Mouse (Mus musculus) lung, adult 2 months (tissue): ENCODE measurements around the gene Htr1d.

Source experiments
- CTCF ChIP-seq: fragments of 200-500 bp; IDR thresholded peaks from 2 replicates; pipeline ENCODE4 v1.5.1; 2011; ENCODE audit warnings: mild to moderate bottlenecking, low read length, control low read depth; ENCODE audit not compliant: insufficient read depth
- POLR2A ChIP-seq: fragments of 200-500 bp; IDR thresholded peaks from 2 replicates; pipeline ENCODE4 v1.6.1; 2011; ENCODE audit warnings: low read depth, mild to moderate bottlenecking, control low read depth, low read length, borderline replicate concordance; ENCODE audit errors: extremely low read depth

GRCm38 (mm10) chr4:136452792-136453191 lies 29.5 kb downstream of the Htr1d start:
- TF ChIP-seq CTCF (no peak), POLR2A (no peak)
